Comparison of ENCODE assay signal across 20 mouse cellular contexts in genomic region chr15:68508190-68508589, GRCm38 (mm10).
DNase-seq lines count a peak whose midpoint lies in the region; ATAC-seq and TF ChIP-seq lines count a peak whose summit lies in the region.
"Had no signal": no experiment of that assay in that cellular context is flagged by ENCODE, and none has a peak within 500 bp of the region (broad histone marks: within the 10 kb centered on the region; RNA-seq: fewer than 3 reads in every experiment).

No protein-coding gene starts in this region.

- no peak overlapping the region for H3K27ac ChIP-seq in kidney, postnatal 0 days
- H3K27ac ChIP-seq in lung, embryonic 14.5 days (ENCODE audit: low read depth) = no peak overlapping the region
- H3K27ac ChIP-seq in heart, embryonic 12.5 days (ENCODE audit: poor library complexity, severe bottlenecking) = no peak overlapping the region
- H3K27ac ChIP-seq: embryonic facial prominence, embryonic 13.5 days; forebrain, embryonic 12.5 days; heart, adult 2 months; heart, embryonic 13.5 days; hindbrain, embryonic 15.5 days had no signal

- no peaks in the 10 kb centered on the region for H3K9me3 ChIP-seq in kidney, postnatal 0 days (replicated peaks; ENCODE audit: low read length)
- no peaks in the 10 kb centered on the region for H3K9me3 ChIP-seq in lung, embryonic 14.5 days (ENCODE audit: low read depth, low read length)
- H3K9me3 ChIP-seq in heart, embryonic 12.5 days (replicated peaks) = no peaks in the 10 kb centered on the region
- H3K9me3 ChIP-seq: embryonic facial prominence, embryonic 13.5 days; forebrain, embryonic 12.5 days; heart, embryonic 13.5 days; hindbrain, embryonic 15.5 days had no signal

- H3K9ac ChIP-seq in kidney, postnatal 0 days (ENCODE audit: low read depth, low read length) = no peak overlapping the region
- no peak overlapping the region for H3K9ac ChIP-seq in lung, embryonic 14.5 days
- no peak overlapping the region for H3K9ac ChIP-seq in heart, embryonic 12.5 days
- H3K9ac ChIP-seq: embryonic facial prominence, embryonic 13.5 days; forebrain, embryonic 12.5 days; heart, embryonic 13.5 days; hindbrain, embryonic 15.5 days had no signal

- H3K4me3 ChIP-seq in kidney, postnatal 0 days (replicated peaks; ENCODE audit: low read depth, low read length) = no peak overlapping the region
- H3K4me3 ChIP-seq in lung, embryonic 14.5 days (ENCODE audit: low read depth, low read length) = no peak overlapping the region
- H3K4me3 ChIP-seq in heart, embryonic 12.5 days = no peak overlapping the region
- H3K4me3 ChIP-seq: embryonic facial prominence, embryonic 13.5 days; forebrain, embryonic 12.5 days; heart, adult 2 months; heart, embryonic 13.5 days; hindbrain, embryonic 15.5 days had no signal

- no peaks in the 10 kb centered on the region for H3K4me1 ChIP-seq in kidney, postnatal 0 days (replicated peaks; ENCODE audit: insufficient read depth, low read length)
- H3K4me1 ChIP-seq in lung, embryonic 14.5 days (ENCODE audit: insufficient read depth) = no peaks in the 10 kb centered on the region
- 0 out of 2 replicates have a peak, but pooled peaks cover 3% of the 10 kb centered on the region for H3K4me1 ChIP-seq in heart, embryonic 12.5 days (replicated peaks)
- H3K4me1 ChIP-seq: embryonic facial prominence, embryonic 13.5 days; hindbrain, embryonic 15.5 days had no signal

- WGBS in kidney, postnatal 0 days = 55% methylated on average over 5 of the region's 5 CpGs
- 49% methylated on average over 5 of the region's 5 CpGs for WGBS in lung, embryonic 14.5 days
- 86% methylated on average over 5 of the region's 5 CpGs for WGBS in heart, embryonic 12.5 days

- no peak overlapping the region for H3K4me2 ChIP-seq in kidney, postnatal 0 days (ENCODE audit: low read length)
- H3K4me2 ChIP-seq in lung, embryonic 14.5 days = no peak overlapping the region
- H3K4me2 ChIP-seq in heart, embryonic 12.5 days = no peak overlapping the region
- H3K4me2 ChIP-seq: embryonic facial prominence, embryonic 13.5 days; forebrain, embryonic 12.5 days; heart, embryonic 13.5 days; hindbrain, embryonic 15.5 days had no signal

- no peaks in the 10 kb centered on the region for H3K36me3 ChIP-seq in kidney, postnatal 0 days (ENCODE audit: insufficient read depth, low read length)
- no peaks in the 10 kb centered on the region for H3K36me3 ChIP-seq in lung, embryonic 14.5 days (ENCODE audit: insufficient read depth)
- no peaks in the 10 kb centered on the region for H3K36me3 ChIP-seq in heart, embryonic 12.5 days
- H3K36me3 ChIP-seq: embryonic facial prominence, embryonic 13.5 days; forebrain, embryonic 12.5 days; heart, embryonic 13.5 days; hindbrain, embryonic 15.5 days had no signal

- peak; percentile 7 to 26 for DNase-seq in cerebellum, postnatal 14 days
- DNase-seq in cerebellum, postnatal 4 days (ENCODE audit: low spot score in 2 of 2) = no peak
- peak; percentile 19 for DNase-seq in kidney, postnatal 0 days (ENCODE audit: low spot score)
- DNase-seq in kidney, adult 18-20 months = no peak
- peak; percentile 73 for DNase-seq in lung, embryonic 14.5 days
- DNase-seq in lung, postnatal 25 days (ENCODE audit: low spot score) = no peak
- DNase-seq in Muller cell, postnatal 12 days (ENCODE audit: inconsistent ontology term) = peak; percentile 19
- DNase-seq: adrenal gland, adult 2 months; adrenal gland, postnatal 25 days; cerebellum, adult 18-20 months; cerebellum, adult 9-11 months; gastrocnemius, postnatal 14 days; heart, adult 2 months; heart, postnatal 36 days had no signal

- H3K27me3 ChIP-seq in kidney, postnatal 0 days (ENCODE audit: insufficient read depth, low read length) = no peaks in the 10 kb centered on the region
- no peaks in the 10 kb centered on the region for H3K27me3 ChIP-seq in lung, embryonic 14.5 days (ENCODE audit: insufficient read depth, low read length)
- H3K27me3 ChIP-seq in heart, embryonic 12.5 days (replicated peaks) = no peaks in the 10 kb centered on the region
- H3K27me3 ChIP-seq: embryonic facial prominence, embryonic 13.5 days; forebrain, embryonic 12.5 days; heart, embryonic 13.5 days; hindbrain, embryonic 15.5 days had no signal

- no peak for ATAC-seq in kidney, postnatal 0 days (replicated peaks; ENCODE audit: low FRiP score, low read depth)
- ATAC-seq in lung, embryonic 14.5 days (ENCODE audit: insufficient read depth) = peak; percentile 70; the same call in 1 of the 2 replicates
- ATAC-seq in heart, embryonic 12.5 days (ENCODE audit: insufficient number of reproducible peaks, low FRiP score) = no peak
- ATAC-seq: forebrain, embryonic 16.5 days had no signal

- TF ChIP-seq CTCF in kidney, postnatal 0 days (IDR thresholded peaks at IDR 0.05; ENCODE audit: low read depth) = no peak
- no peak for TF ChIP-seq CTCF in lung, embryonic 14.5 days (IDR thresholded peaks at IDR 0.05; ENCODE audit: low read depth)

Comparison
In these comparisons a context has a peak if more than half of its experiments do, and no peak if none do; other contexts are left out.
1. DNase-seq: peak in cerebellum, postnatal 14 days (2 of 2), kidney, postnatal 0 days (single experiment), lung, embryonic 14.5 days (single experiment) and Muller cell, postnatal 12 days (single experiment); none in cerebellum, postnatal 4 days (0 of 2), kidney, adult 18-20 months (single experiment) and lung, postnatal 25 days (single experiment).